Mouse (Mus musculus): ENCODE measurements at regions not wholly inside any gene's neighbourhood (a gene's known extent, or its start where the extent isn't known, plus 50 kb on each side); places are given as distances from the start of the nearest gene placed in this dataset.

DNA sequence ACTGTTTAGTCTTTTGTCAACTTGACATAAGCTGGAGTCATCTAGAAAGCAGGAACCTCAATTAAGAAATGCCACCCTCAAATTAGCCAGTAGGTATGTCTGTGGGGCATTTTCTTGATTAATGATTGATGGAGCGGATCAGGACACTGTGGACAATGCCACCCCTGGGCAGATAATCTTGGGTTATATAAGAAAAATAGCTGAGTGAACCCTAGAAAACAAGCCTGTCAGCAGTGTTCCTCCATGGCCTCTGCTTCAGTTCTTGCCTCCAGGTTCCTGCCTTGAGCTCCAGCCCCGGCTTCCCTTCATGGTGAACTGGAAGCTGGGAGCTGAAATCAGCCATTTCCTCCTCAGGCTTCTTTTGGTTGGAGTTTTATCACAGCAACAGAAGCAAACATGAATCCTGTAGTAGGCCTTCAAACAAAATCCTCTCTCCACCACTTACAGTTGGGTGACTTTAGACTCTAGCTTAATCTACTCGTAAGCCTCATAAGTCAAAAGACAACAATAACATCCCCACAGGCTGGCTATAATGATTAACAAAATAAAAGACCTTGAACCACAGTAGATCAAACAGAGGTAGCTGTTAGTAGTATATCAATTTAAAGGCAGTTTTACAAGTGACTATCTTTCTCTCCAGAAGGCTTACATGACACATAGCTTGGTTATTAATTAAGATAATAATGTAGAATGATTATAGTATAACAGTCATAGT lies 61.1 kb upstream of the Usp24 start:
- TF ChIP-seq POLR2A (IDR thresholded peaks at IDR 0.05; ENCODE audit: borderline replicate concordance, control insufficient read depth, low read depth, low read length) (no peak), CTCF (IDR thresholded peaks at IDR 0.05; ENCODE audit: control insufficient read depth, insufficient read depth, low read length) (no peak)
